Mouse (Mus musculus): ENCODE measurements at regions not wholly inside any gene's neighbourhood (a gene's known extent, or its start where the extent isn't known, plus 50 kb on each side); places are given as distances from the start of the nearest gene placed in this dataset.

DNA sequence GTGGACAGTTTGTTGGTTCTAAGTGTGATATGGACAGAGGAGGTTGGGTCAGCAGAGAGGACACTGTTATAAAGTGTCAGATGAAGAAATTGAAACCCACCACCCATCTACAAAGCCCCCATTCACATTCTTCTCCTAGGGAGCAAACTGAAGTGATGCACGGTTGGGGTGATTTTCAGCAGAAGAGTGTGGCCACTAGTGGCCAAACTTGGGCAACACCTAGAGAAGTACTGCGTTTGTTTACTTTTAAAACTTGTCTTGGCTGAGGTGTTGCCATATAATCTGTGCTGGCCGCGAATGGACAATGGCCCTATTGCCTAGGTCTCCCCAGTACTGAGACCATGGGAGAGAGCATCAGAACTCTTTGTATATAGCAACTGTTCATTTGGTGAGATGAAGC, 150.8 kb upstream of the Cox10 start:
- DNase-seq (ENCODE audit: low spot score in 2 of 2), result no peak

DNA sequence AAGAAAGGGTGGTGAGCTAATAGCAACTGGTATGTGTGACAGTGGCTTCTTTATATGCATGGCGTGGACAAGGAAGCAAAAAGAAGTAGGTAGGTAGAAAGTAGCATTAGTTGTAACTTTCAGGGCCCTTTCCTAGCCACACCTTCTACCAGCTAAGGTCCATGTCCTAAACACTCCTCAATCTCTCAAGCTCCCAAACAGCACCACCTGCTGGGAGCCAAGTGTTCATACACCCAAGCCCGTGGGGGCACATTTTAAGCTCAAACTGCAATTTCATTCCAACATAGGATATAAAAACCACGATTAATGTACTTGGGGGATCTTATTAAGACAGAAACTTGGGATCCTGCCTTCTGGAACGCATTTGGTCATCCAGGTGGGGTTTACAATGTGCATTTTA, 141.6 kb upstream of the Cox10 start:
- DNase-seq (ENCODE audit: low spot score in 2 of 2), result no peak

DNA sequence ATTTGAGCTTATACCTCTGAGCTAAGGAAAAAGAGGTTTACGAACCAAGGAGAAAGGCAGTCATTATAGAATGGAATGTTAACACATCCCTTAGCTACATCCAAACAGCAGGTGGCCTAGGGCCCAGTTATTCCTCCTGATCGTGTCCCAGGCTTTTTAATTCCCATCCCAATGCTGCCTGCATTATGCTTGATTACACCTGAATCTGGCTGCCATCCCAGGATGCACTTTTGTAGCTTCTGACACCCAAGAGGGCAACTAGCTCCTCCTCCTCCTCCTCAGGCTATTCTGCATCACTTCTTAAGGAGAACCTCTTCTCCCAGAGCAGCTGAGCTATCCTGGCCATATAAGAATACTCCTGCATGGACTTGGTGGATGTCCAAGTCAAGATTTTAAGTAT, 137.9 kb upstream of the Cox10 start:
- DNase-seq (ENCODE audit: low spot score in 2 of 2), result no peak

DNA sequence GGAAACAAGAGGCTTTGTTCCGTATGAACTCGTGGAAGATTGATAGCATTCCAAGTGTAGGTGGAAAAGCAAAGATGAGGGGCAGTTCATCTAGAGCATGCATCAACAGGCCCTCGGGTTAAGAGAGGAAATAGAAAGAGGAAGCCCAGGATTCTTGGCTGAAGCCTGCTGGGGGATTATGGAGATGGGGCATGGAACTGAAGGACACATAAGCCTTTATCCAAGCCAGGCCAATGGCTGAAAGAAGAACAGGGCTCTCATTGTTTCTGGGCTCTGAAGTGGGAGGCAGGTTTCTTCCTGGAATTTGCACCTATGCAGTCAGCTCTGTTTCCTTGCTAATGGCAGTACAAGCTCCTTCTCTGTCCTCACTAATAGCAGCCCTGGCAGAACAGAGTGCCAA, 131.6 kb upstream of the Cox10 start:
- no peak for DNase-seq (ENCODE audit: low spot score in 2 of 2)

DNA sequence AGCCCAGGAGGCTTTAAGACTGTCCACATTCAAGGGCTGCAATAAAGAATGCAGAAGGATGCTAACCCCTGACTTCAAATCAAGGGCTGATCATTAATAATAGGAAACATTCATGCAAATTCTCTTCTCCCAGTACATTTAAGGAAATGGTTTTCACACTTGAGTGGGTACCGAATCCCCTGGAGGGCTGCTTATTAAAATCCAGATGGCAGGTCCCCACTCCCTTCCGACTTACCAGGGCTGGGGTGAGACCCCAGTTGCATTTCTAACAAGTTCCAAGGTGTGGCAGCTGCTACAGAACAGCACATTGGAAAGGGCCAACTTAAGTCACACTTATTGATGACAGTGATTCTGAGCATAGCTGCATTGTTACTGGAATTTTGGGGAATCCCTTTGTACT, 129.0 kb upstream of the Cox10 start:
- DNase-seq (ENCODE audit: low spot score in 2 of 2), result no peak

DNA sequence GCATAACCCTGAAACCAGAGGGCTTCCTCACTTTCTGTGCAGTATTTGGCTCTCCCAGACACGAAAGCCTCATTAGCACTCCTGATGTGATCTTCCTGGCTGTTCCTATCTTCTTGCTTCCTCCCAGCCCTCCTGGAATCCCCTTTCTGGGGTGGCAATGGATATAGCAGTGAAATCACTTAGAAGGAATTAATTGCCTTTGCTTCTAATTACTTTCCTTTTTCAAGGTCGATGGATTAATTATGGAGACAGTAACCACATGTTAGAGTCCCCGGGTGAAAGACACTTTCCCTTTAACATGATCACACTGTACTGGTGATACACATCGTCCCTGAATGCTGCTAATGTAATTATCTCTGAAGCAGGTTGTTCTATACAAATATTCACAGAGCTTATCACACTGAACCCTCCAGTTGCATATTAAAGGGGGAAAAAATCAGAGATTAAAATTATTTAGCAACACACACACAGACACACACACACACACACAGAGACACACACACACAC, 128.1 kb upstream of the Cox10 start:
- DNase-seq (ENCODE audit: low spot score in 2 of 2), result no peak

DNA sequence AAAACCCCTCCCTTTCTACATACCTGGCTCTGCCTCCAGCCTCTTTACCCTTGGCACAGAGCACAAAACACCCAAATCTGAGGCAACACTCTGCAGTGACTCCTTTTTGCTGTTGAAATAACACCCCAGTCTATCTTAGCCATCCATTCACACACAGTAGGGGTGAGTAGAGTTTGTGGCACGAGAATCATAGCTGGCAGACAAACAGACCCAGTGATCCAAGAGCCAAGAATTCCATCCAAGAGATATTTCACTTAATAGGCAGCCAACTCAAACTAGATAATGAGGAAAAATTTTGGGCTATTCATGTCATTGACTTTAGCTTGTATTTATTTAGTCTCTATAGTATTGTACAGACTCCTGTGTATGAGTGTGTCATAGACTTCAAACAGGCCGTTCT, 126.9 kb upstream of the Cox10 start:
- no peak for DNase-seq (ENCODE audit: low spot score in 2 of 2)

DNA sequence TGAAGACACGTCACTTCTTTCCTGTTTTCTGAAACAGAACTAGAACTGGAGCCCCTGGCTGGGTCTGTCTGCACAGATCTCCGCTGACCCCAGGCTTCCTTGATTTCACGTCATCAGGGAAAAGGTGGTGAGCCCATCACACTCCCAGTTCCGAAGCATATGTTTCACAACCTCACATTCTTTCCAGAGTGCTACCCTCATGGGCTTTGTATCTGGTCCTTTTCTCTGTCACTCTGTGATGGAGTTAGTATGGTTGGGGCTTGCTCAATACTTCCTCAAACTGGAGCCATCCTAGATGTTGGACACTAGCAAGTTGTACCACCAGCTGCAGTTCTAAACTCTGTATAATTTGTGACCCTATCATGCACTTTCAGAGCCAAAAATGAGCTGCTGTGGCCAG, 125.8 kb upstream of the Cox10 start:
- DNase-seq (ENCODE audit: low spot score in 2 of 2), result no peak

DNA sequence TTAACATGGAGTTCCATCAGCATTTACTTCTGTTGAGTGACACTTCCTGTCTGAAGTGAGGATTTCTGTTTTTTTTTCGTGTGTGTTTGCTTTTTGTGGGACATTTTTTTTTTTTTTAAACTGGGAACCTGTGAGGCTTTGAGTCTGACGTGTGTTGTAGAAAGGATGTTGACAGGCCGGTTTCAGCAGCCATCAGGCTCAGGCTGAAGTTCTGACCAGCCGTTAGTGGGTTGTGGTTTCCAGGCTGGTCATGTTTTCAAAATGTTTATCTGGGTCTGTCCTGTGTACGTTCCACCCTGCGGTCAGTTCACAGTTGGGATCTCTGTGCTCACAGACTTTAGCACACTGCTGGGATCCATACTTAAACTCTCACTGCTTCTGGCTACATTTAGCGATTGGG, 125.0 kb upstream of the Cox10 start:
- DNase-seq (ENCODE audit: low spot score in 2 of 2), result no peak

DNA sequence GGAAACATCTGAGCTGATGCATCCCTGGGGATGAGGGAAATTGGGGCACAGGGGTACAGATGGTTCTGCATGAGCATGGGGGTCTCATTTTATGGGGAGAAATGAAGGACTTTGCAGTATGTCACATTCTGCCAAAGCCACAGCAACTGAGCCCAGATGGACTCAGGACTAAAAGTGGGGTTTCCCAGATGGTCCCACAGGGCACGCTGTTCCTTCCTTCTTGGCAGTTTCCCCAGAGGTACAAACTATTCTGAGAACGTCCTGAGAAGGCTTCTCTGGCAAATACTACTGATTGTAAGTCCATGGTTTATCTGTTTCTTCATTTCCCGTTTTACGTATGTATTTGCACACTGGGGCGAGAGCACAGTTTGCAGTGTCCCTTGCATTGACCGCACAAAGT, 121.6 kb upstream of the Cox10 start:
- no peak for DNase-seq (ENCODE audit: low spot score in 2 of 2)

DNA sequence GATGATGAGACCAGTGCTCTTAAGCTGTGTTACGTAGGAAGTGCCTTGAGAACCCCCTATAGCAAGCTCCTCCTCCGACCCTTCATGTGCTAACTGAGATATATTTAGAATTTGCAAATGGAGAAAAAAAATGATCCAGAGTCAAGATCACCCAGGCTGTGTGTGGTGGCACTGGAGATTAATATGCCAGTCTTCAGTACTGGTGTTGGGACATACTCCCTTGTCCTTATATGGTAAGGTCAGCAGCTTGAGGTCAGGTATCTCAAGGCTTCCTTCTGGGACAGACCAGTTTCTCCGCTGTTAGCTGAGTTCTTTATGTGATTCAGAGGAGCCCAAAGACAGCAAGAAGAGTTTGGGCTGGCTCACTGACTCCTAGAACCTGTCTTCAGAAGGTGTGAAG, 116.0 kb upstream of the Cox10 start:
- DNase-seq (ENCODE audit: low spot score in 2 of 2), result no peak

DNA sequence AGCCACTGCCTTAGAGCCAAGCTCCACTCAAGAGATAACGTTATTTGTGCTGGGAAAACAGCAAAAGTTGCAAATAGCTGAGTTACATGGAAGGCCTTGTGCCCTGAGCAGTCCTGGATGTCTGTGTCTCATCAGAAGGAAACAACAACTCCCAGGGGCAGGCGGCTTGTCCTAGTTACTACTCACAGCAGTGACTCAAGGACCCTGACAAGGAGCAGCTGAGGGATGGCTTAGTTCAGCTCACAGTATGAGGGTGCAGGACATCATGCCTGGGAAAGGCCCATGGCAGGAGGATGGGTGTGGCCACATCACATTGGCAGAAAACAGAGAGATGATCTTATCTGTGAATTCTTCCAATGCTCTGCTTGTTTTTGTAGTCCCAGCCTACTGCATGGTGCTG, 109.4 kb upstream of the Cox10 start:
- DNase-seq (ENCODE audit: low spot score in 2 of 2), result no peak

DNA sequence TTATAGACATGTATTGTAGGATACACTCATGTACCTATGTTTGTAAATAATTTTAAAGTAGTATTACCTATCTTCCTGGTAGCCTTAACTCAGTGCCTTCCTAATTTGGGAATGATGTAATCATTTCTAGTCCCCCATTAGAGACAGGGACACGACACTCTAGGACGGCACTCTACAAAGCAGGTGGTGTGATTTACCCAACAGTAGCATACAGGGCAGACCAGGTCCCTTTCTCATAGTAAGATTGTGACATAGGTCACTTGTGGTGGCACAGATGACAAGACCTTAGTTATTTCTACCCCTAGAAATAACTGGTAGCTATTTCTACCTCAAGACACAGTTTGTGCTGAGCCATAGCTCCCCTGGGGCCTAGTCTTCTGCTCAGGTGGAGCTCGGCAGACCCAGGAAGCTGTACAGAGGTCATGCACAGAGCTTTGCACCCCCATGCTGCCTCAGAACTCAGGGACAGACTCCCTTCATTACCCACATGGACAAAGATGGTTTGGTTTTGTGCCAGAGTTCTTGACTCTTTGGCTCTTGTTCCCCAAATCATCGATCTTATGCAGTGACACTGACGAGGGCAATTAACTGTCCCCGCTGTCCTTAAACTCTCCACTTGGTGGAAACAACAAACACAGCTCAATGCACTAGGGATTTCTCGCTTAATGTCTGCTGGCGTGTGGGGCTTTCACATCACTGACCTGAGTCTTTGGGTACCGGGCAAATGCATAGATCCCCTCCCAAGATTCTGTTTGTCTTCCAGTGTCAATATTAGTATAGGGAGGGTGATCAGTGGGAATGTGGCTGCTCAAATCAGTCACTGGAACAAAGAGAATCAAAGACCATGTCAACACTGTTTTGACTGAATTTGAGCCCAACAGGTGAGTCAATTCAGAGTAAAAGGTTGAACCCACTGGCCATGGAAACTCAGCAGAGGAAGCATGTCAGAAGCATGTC, 108.5 kb upstream of the Cox10 start:
- DNase-seq (ENCODE audit: low spot score in 2 of 2), result no peak

DNA sequence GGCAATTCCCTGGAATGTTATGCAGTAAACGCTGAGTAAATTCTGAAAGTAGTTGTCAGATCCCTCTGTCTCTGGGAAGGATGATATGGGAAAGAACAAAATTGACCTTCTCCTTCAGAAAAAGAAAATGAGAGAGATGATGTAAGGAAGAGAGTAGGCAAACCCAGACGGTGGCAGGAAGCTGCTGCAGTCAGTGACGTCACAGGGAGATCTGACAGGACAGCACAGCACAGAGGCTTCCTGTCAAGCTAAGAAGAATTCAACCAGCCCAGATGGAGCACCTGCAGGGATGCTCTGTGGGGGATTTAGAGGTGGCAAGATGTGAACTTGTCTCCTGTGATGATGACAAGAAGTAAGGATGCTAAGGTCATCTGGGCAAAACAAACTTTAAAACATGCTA, 107.7 kb upstream of the Cox10 start:
- no peak for DNase-seq (ENCODE audit: low spot score in 2 of 2)

DNA sequence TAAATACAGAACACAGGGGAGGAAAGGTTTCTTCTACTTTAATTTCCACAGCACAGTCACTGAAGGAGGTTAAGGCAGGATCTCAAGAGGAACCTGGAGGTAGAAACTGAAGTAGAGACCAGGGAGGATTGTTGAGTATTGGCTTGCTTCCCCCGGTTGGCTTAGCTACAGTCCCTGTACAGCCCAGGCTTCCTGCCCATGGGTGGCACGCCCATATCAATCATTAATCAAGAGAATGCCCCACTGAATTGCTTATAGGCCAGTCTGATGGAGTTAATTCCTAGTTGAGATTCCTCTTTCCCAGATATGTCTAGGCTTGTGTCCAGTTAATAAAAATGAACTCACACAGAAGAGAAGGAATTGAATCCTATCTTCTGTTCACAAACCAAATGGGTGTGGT, 107.3 kb upstream of the Cox10 start:
- DNase-seq (ENCODE audit: low spot score in 2 of 2), result no peak

DNA sequence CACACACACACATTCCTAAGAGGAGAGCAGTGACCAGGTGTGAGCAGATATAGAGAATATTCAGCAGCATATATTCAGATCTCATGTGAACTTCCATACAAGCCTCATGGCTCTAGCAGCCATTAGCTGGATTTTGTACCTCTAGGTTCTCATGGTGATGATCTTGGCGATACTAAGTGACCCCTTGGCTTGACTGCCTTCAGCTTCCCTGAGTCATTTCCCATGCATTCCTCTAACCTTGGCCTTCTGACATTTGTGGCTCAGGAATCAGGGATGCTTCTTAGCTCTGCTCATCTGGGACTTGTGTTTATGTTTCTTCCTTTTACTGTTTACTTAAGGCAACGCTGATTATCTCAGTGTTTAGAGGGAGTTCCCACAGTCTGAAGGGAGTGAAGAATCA, 100.8 kb upstream of the Cox10 start:
- no peak for DNase-seq (ENCODE audit: low spot score in 2 of 2)

DNA sequence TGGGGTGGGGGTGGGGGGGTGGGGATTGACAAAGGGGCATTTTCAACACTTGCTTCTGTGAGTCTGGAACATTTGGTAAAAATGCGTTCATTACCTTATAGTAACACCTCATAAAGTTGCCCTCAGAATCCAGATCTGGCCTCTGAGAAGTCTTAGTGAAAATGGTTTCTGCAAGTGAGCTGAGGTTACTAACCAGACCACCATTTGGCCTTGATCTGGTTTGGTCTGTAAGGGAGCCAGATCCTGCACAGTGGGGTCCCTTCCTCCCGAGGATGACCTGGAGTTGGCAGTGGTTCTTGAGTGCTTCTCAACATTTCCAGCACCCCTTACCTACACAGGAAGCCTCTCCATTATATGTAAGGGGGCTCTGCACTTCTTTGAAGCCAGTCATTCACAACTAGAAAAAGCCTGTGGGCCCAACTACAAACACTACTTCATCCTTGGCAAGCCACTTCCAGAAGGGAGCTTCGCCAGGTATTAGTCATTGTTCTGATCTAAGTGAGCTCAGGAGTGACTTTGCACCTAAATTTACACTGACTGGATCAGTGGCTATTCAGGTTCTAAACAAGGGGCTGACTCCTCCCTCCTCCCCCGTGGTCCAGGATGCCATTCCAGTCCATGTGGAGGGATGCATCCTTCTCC, 94.3 kb upstream of the Cox10 start:
- DNase-seq (ENCODE audit: low spot score in 2 of 2), result no peak

DNA sequence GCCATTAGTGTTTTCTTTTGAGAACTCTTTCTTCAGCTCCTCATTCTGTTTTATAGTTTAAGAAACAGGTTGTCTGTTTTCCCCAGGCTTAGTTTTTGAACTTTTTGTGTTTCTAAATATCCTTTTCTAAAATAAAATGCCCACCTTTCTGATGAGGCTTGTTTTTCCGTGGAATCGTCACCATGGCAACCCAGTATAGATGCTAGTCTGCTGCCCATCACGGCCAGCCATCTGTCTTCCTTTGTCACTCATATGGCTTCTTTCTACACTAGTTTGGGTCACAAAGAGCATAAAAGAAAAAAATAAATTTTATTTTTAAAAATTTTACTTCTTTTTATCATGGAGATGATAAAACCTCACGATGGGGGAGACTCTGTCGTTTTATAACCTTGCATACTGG, 93.7 kb upstream of the Cox10 start:
- DNase-seq (ENCODE audit: low spot score in 2 of 2), result no peak

DNA sequence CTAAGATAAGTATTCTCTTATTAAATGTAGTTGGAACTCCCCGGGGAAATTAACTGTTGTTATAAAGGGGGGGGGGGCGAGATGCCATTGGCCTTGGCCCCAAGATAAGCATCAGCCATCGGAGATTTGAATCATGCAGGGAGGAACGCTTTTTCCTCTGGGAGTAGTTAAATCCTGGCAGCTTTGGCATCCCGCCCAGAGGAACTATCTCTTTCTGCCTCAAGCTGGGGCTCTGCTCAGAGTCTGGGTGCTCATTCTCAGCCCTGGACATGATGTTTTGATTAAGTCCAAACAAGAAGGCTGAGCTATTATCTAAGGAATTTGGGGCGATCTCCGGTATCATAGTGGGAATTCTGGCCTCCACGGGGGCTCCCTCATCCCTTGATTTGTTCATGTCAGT, 89.4 kb upstream of the Cox10 start:
- DNase-seq (ENCODE audit: low spot score in 2 of 2), result peak in 1 of 2 experiments; percentile 11

DNA sequence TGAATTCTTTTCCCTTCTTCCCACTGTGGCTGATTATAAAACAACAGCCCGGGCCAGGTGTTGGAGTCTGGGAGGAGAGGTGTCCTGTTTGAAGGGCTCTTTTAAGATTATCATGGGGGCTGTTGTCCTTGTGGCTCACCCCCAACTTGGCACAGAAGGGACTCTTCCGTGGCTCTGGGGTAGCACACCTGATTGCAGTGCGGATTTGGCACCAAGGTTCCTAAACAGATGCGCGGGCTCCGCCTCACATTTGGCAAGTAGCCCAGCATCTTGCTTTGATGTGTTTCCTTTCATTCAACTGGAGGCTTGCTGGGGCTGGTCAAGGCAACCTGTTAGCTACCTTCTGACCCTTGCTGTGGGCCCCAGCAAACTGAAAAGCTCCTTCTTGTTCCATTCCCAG, 85.5 kb upstream of the Cox10 start:
- DNase-seq (ENCODE audit: low spot score in 2 of 2), result no peak

DNA sequence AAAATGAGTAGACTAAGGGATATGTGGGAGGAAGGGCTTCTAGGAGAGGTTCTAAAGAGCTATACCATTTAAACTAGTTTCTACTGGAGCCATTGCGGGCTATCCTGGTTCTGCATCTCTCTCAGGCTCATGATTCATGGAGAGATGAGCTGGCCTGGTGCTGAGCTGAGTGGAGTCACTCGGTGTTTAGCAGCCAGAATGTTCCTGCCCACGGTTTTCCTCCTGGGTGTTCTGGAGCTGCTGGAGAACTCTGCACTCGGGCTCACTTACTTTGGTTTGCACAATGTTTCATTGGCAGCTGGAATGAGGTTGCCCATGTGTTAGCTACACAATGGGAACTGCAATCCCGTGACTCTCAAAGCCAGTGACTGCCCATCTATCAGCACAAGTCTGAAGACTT, 79.0 kb upstream of the Cox10 start:
- peak; percentile 2 to 8 for DNase-seq (ENCODE audit: low spot score in 2 of 2)

DNA sequence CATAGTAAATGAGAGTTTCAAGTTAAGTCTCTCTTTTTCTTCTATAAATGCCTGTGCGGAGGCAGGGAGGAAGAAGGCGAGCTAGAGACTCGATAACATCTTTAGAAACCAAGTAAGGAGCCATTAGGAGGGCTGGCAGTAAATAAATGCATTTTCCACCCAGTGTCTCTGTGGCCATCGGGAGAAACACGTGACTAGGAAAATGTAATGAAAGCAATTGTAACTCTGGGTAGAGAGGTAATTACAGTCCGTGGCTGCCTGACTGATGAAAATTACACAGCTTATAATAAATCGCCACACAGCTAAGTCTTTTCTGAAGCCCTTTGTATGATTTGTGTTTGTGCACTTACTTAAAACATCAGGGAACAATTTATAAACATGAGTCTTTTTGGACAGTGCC, 77.4 kb upstream of the Cox10 start:
- DNase-seq (ENCODE audit: low spot score in 2 of 2), result no peak

DNA sequence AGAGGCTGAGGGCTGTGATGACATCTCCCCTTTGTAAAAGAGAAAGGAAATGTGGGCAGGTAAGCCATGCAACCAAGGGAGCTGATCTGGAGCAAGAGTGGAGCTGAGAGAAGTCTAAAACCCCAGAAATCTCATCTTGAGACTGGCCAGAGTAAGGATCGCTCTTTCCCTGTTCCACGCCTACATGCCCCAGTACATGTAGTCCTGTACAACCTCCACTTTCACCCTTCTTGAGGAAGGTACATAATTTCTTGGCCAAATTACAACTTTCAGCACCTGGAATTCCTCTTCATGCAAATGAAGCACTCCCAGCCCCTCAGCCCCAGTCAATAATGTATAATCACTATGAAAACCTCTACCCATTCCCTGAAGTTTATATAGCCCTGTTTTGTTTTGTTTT, 60.2 kb upstream of the Cox10 start:
- DNase-seq (ENCODE audit: low spot score in 2 of 2), result no peak
